Mouse (Mus musculus) heart, embryonic 10.5 days (tissue): ENCODE data around the gene Gse1. TPM values are rescaled to one million over a fixed set of nuclear protein-coding genes. Genes with fewer than 3 reads are reported as not detected.
A peak's percentile ranks its signal among the peaks of the same experiment; 100 is the strongest.

Experiments used
- DNase-seq: peaks from one replicate; pipeline ENCODE4 v3.0.0-alpha.2; 2017; ENCODE audit warnings: low spot score
- H3K27ac ChIP-seq: fragments of 300-500 bp; sonication (generic); 2 replicates; pipeline ENCODE4 v1.5.1; 2016; ENCODE audit warnings: mild to moderate bottlenecking
- H3K27me3 ChIP-seq: fragments of 300-500 bp; sonication (generic); 2 replicates; pipeline ENCODE4 v1.6.1; 2016; ENCODE audit warnings: mild to moderate bottlenecking; ENCODE audit not compliant: poor library complexity, insufficient read depth, severe bottlenecking
- H3K36me3 ChIP-seq: fragments of 300-500 bp; sonication (generic); 2 replicates; pipeline ENCODE4 v1.6.1; 2016; ENCODE audit warnings: mild to moderate bottlenecking, moderate library complexity
- H3K4me1 ChIP-seq: fragments of 300-500 bp; sonication (generic); 2 replicates; pipeline ENCODE4 v1.6.1; 2016; ENCODE audit warnings: mild to moderate bottlenecking
- H3K4me3 ChIP-seq: fragments of 300-500 bp; sonication (generic); 2 replicates; pipeline ENCODE4 v1.5.1; 2016; ENCODE audit warnings: mild to moderate bottlenecking, moderate library complexity
- H3K9me3 ChIP-seq: fragments of 300-500 bp; sonication (generic); 2 replicates; pipeline ENCODE4 v1.6.1; 2016; ENCODE audit warnings: mild to moderate bottlenecking, moderate library complexity
- WGBS: fragments of 180-500 bp; shearing (Covaris S2); methylation state at CpG from one replicate; pipeline ENCODE4 v1.1.7; 2016; 5-methylcytosine and 5-hydroxymethylcytosine counted together
- polyA plus RNA-seq: library from polyadenylated mRNA; unstranded; fragments of >200 nt; fragmentation: Nextera tagmentation; extraction: Ambion mirVana; gene quantifications from 2 replicates; pipeline ENCODE4 v1.2.1, GENCODE M21; 2016

The Gse1 gene
- polyA plus RNA-seq, 1 experiment from 2014 or later = 13.7 TPM

DNA sequence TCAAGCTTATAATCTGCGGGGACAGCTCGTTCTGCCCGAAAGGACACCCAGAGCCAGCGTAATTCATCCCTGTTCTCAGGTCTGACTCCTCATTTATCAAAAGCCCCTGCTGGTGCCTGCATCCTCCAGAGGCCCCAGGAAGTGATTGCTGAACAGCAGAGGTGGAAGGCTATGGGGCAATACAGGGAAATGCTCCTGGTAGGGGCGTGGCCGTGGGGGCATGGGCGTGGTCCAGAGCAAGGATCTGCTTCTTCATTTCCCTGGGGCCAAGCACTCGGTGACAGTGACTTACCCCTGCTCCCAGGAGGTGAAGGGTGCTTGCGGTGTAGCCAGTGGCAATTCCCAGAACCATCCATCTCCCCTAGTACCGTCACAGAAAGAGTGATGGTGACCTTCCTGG, 217.0 kb downstream of the Gse1 start:
- DNase-seq = no peak
- WGBS = 59% methylated on average over 10 of the region's 10 CpGs
- Histone ChIP-seq H3K27me3 (peaks cover 14% of the 10 kb centered on the region), H3K27ac (no peak overlapping the region), H3K4me3 (no peak overlapping the region), H3K9me3 (no peaks in the 10 kb centered on the region), H3K36me3 (no peaks in the 10 kb centered on the region), H3K4me1 (peaks cover 66% of the 10 kb centered on the region)

DNA sequence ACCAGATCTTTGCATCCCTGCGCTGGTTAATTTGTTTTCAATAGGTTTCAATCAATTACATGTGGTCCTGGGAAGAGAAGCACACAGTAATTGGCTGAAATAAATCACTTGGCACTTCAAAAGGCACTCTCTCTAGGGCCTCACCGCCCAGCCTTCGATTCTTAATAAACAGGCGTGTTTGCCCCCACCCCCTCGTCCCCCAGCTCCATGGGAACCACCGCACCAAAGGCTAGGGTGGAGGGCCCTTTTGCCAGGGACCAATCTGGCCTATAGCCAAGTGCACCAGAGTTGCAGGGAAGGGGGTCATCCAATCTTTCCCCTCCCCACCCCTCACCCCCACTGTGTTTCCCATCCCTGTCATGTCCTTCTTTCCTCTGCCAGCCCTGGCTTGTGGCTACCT, 219.9 kb downstream of the Gse1 start:
- peaks cover 44% of the 10 kb centered on the region for H3K4me1 ChIP-seq
- DNase-seq = no peak
- no peak overlapping the region for H3K4me3 ChIP-seq
- peak overlapping the region; percentile 38; the same call in 1 of the 2 replicates for H3K27ac ChIP-seq
- H3K36me3 ChIP-seq = no peaks in the 10 kb centered on the region
- H3K27me3 ChIP-seq = peaks cover 5% of the 10 kb centered on the region; the same call in 1 of the 2 replicates
- no peaks in the 10 kb centered on the region for H3K9me3 ChIP-seq
- WGBS = 73% methylated on average over 6 of the region's 6 CpGs

DNA sequence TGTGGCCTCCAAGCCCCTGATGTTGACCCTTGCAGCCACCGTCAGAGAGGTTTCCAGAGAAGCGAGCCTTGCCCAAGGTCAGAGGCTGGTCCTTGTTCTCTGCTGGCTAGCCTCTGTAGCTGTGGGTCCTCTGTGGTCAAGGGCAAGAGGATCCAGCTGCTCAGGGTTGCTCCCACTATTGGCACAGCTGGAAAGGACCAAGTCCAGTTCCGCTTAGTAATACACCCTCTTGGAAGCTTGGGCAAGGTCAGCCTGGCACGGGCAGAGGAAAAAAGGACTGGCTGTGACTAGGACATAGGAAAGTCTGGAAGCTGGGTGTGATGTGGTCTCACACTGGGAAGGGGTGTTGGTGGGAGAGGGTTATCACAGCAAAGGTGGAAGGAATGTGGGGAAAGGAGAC, 220.9 kb downstream of the Gse1 start:
- peaks cover 5% of the 10 kb centered on the region; the same call in 1 of the 2 replicates for H3K27me3 ChIP-seq
- peak overlapping the region; percentile 80; the same call in 1 of the 2 replicates for H3K27ac ChIP-seq
- no peaks in the 10 kb centered on the region for H3K9me3 ChIP-seq
- H3K36me3 ChIP-seq = no peaks in the 10 kb centered on the region
- peaks cover 52% of the 10 kb centered on the region for H3K4me1 ChIP-seq
- DNase-seq = no peak
- WGBS = 86% methylated on average over 4 of the region's 4 CpGs
- no peak overlapping the region for H3K4me3 ChIP-seq

DNA sequence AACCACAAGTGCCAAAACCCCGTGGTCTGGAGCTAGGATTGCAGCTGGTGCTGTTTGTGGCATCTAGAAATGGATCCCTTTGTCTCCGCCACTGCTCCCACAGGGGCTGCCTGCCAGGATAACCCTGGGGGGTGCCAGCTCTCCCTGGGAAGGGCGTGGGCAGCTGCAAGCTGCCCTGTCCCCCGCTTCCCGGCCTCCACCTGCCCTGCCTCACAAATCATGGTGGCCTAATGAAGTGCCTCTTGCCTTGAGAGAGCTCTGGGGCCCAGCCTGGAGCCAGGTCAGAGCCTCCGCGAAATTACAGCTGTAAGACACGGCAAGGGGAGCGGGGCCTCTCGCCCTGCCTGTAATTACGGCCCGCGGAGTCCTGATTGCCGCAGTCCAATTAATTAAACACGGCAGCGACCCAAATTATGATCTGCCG, 221.4 kb downstream of the Gse1 start:
- peak overlapping the region; percentile 37; the same call in 1 of the 2 replicates for H3K4me3 ChIP-seq
- H3K27ac ChIP-seq = peak overlapping the region; percentile 80
- 49% methylated on average over 17 of the region's 17 CpGs for whole genome bisulfite sequencing
- no peak for DNase-seq
- H3K27me3 ChIP-seq = peaks cover 5% of the 10 kb centered on the region; the same call in 1 of the 2 replicates
- H3K4me1 ChIP-seq = peaks cover 54% of the 10 kb centered on the region
- no peaks in the 10 kb centered on the region for H3K36me3 ChIP-seq
- no peaks in the 10 kb centered on the region for H3K9me3 ChIP-seq

DNA sequence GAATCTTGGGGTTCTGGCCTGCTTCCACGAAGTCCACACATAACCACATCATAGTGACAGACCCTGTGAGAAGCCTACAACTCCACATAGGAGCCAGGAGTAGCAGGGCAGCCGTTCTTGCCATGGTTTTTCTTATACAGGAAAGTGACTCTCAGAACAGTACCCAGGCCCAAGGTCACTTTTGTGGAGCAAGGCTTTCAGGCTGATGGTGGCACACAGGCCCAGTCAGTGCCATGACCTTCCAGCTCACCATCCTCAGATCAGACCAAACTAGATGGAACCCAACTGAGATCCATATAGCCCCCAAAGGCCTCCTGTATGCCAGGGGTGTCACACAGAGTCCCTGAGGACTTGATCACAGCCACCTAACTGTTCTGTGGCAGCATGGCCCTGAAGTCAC, 223.9 kb downstream of the Gse1 start:
- DNase-seq = no peak
- H3K4me1 ChIP-seq = peaks cover 68% of the 10 kb centered on the region
- no peak overlapping the region for H3K27ac ChIP-seq
- no peak overlapping the region for H3K4me3 ChIP-seq
- H3K9me3 ChIP-seq = no peaks in the 10 kb centered on the region
- WGBS = 87% methylated on average over 2 of the region's 2 CpGs
- H3K27me3 ChIP-seq = peaks cover 5% of the 10 kb centered on the region; the same call in 1 of the 2 replicates
- H3K36me3 ChIP-seq = no peaks in the 10 kb centered on the region

DNA sequence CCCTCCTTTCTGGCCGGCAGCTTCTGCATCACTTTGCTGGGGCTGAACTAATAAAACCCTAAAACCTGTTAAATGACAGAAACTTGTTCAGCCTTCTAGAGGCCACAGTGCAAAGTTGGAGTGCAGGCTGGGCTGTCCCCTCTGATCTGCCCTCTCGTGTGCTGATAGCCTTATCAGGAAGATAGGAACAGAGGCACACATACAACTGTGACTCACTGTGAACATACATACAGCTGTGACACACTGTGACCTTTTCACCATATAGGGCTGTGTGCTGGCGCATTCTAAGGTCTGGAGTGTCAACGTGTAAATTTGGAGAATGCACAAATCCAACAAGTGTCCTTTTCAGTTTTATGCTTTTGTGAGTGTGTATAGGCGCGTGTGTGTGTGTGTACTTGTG, 226.1 kb downstream of the Gse1 start:
- Histone ChIP-seq H3K9me3 (no peaks in the 10 kb centered on the region), H3K4me3 (no peak overlapping the region), H3K36me3 (no peaks in the 10 kb centered on the region), H3K27ac (peak overlapping the region; percentile 68), H3K27me3 (peaks cover 5% of the 10 kb centered on the region; the same call in 1 of the 2 replicates), H3K4me1 (peaks cover 71% of the 10 kb centered on the region)
- DNase-seq = no peak
- WGBS = 48% methylated on average over 6 of the region's 6 CpGs

DNA sequence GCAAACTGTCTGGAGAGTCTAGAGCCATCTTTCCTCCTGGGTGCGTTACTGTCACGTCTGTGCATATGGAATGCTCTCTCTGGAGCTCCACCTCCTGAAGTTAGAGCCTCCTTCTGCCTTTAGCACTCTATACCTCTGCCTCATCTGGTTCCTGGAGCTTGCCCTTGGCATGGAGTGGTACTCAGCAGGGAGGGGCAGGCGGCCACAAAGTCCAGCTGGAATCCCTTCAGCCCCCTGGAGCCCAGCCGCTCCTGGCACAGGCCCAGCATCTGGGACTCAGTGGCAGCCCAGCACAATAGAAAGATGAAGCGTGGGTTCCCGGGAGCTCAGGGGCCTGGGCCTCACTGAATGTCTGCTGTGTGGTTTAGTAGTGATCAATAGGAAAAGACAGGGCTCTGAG, 232.1 kb downstream of the Gse1 start:
- no peaks in the 10 kb centered on the region for H3K36me3 ChIP-seq
- DNase-seq = no peak
- H3K9me3 ChIP-seq = no peaks in the 10 kb centered on the region
- H3K4me3 ChIP-seq = no peak overlapping the region
- H3K4me1 ChIP-seq = peaks cover 91% of the 10 kb centered on the region
- 67% methylated on average over 6 of the region's 6 CpGs for WGBS
- peaks cover 5% of the 10 kb centered on the region; the same call in 1 of the 2 replicates for H3K27me3 ChIP-seq
- H3K27ac ChIP-seq = peak overlapping the region; percentile 85

DNA sequence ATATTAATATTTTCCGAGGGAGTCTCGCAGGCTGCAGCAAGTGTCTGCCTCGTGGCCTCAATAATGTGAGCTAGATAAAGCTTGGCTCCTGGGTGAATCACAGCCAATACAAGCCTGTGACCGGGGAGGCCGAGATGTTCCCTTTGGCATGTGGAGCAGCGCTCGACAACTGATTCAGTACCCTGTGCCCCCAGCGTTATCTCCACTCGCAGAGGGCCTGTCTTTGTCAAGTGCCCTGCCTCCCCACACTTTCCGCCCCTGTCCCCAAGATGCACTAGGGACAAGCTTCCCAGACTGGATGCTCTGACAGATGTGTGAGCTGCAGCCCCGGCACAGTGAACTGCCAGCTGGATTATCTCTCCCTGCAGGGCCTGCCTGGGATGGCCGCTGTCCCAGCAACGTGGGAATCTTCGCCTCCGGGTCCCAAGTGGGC, 233.9 kb downstream of the Gse1 start:
- Histone ChIP-seq H3K4me1 (peaks cover 90% of the 10 kb centered on the region), H3K36me3 (no peaks in the 10 kb centered on the region), H3K27ac (peak overlapping the region; percentile 85), H3K27me3 (peaks cover 12% of the 10 kb centered on the region), H3K9me3 (no peaks in the 10 kb centered on the region), H3K4me3 (peak overlapping the region; percentile 43)
- WGBS = 6% methylated on average over 15 of the region's 15 CpGs
- DNase-seq = peak; percentile 89

DNA sequence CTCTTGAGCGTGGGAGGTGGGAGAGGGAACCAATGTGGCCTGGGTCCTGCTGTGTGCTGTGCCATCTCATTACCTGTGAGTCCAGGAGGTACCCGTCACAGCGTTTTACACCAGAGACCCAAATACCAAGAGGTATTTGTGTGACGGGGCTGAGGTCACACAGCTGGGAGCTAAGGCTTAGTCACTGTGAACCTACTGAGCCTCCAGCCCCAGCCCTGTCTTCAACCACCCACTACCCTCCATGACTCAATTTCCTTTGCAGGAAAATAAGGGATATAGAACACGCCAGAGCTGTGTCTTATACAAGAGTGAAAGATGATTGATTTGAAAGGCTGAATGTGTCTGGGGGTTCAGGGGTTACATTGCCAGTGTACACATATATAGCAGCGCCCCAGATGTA, 234.4 kb downstream of the Gse1 start:
- H3K4me1 ChIP-seq = peaks cover 87% of the 10 kb centered on the region
- no peaks in the 10 kb centered on the region for H3K9me3 ChIP-seq
- H3K27ac ChIP-seq = peak overlapping the region; percentile 85
- peaks cover 16% of the 10 kb centered on the region for H3K27me3 ChIP-seq
- WGBS = 58% methylated on average over 6 of the region's 6 CpGs
- no peaks in the 10 kb centered on the region for H3K36me3 ChIP-seq
- no peak for DNase-seq
- peak overlapping the region; percentile 43; the same call in 1 of the 2 replicates for H3K4me3 ChIP-seq

DNA sequence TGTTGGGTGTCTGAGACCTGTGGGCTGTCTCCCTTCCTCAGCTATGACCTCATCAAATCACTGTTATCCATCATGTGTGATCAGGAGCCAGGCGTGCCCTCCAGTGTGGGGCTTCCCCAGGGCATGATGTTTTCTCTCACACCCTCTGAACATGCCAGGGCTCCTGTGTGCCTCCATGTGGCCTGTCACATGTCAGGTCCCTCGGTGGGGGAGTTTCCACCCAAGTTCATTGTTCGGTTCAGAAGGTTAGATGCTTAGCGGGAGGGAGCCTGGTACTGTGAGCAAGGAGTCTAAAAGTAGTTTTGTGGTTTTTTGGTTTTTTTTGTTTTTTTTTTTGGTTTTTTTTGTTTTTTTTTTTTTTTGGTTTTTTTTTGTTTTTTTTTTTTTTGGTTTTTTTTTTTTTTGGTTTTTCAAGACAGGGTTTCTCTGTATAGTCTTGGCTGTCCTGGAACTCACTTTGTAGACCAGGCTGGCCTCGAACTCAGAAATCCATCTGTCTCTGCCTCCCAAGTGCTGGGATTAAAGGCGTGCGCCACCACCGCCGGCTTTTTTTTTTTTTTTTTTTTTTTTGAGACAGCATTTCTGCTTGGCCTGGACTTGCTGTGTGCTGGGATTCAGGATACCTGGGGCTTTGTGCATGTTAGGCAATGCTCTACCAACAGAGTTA, 235.8 kb downstream of the Gse1 start:
- no peaks in the 10 kb centered on the region for H3K9me3 ChIP-seq
- 84% methylated on average over 9 of the region's 9 CpGs for WGBS

DNA sequence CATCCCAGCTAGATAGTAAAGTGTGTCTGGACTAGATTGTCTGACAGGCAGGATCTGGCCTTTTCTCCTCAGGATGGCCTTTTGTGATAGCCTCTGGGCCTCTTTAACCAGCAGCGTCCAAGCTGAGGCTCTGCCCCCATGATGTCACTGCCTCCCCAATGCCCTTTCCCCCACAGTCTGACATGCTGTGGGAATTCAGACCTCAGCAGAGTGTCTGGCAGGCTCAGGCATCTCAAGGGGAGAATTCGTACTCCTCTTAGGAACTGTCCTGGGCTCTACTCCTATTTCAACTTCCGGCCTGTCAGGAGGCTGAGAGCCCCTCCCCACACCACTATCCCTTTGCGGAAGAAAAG, 236.3 kb downstream of the Gse1 start:
- DNase-seq = no peak
- H3K9me3 ChIP-seq = no peaks in the 10 kb centered on the region
- peak overlapping the region; percentile 63 for H3K27ac ChIP-seq
- 21% methylated on average over 4 of the region's 4 CpGs for WGBS
- no peak overlapping the region for H3K4me3 ChIP-seq
- no peaks in the 10 kb centered on the region for H3K36me3 ChIP-seq
- peaks cover 16% of the 10 kb centered on the region for H3K27me3 ChIP-seq
- peaks cover 70% of the 10 kb centered on the region for H3K4me1 ChIP-seq

More for the DNA sequence above, 235.8 kb downstream of the Gse1 start:
- peak overlapping the region; percentile 63; the same call in 1 of the 2 replicates for H3K27ac ChIP-seq
- DNase-seq = no peak
- peaks cover 75% of the 10 kb centered on the region for H3K4me1 ChIP-seq
- no peak overlapping the region for H3K4me3 ChIP-seq
- peaks cover 16% of the 10 kb centered on the region for H3K27me3 ChIP-seq
- no peaks in the 10 kb centered on the region for H3K36me3 ChIP-seq

DNA sequence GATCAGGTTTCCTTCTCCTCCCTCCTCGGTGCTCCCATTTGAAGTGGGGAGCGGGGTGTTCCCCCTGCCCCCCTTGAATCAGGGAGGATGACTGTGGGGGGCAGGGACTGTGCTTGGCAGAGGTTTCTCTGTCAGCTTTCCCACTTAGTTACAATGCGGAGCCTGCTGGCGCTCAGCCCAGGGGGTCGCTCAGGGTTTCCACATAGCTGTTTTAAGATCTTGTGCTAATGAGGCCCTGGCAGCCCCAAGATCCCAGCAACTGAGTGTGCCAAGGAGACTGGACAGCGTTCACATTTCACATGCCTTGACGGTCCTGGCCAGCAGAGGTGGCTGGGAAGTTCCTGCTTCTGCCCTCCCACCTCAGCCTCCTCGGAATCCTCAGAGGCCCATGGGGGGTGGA, 237.5 kb downstream of the Gse1 start:
- Histone ChIP-seq H3K27ac (peak overlapping the region; percentile 63), H3K36me3 (no peaks in the 10 kb centered on the region), H3K4me3 (no peak overlapping the region), H3K27me3 (peaks cover 24% of the 10 kb centered on the region), H3K4me1 (peaks cover 68% of the 10 kb centered on the region), H3K9me3 (no peaks in the 10 kb centered on the region)
- 14% methylated on average over 8 of the region's 8 CpGs for WGBS
- DNase-seq = no peak

DNA sequence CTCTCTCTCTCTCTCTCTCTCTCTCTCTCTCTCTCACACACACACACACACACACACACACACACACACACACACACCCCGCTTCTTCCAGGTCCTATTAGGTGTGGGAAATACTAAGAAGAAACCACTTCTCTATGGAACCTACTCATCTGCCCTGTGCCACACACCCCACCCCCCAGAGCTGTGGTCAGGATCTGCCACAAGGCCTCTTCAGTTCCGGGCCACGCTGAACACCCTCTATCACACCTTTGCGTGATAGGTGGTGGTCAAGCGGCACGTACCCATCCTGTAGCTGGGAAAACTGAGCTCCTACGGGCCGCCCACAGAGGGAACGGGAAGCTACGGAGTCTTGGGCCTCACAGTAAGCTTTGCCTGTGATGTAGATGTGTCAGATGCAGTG, 238.0 kb downstream of the Gse1 start:
- Histone ChIP-seq H3K36me3 (no peaks in the 10 kb centered on the region), H3K9me3 (no peaks in the 10 kb centered on the region), H3K27ac (peak overlapping the region; percentile 63; the same call in 1 of the 2 replicates), H3K4me3 (no peak overlapping the region), H3K4me1 (peaks cover 68% of the 10 kb centered on the region), H3K27me3 (peaks cover 24% of the 10 kb centered on the region)
- 40% methylated on average over 10 of the region's 10 CpGs for WGBS
- DNase-seq = no peak
